Mouse (Mus musculus) embryo, embryonic 10 days (tissue): ENCODE measurements around the gene Lgals7.
A peak's percentile ranks its signal among the peaks of the same experiment; 100 is the strongest.

Experiments used
- DNase-seq: peaks from one replicate; pipeline ENCODE4 v3.0.0-alpha.2; 2015; ENCODE audit warnings: low spot score

The Lgals7 gene

GRCm38 (mm10) chr7:28863540-28863939 lies at the start of gene Lgals7:
Gene Lgals7, plus strand, starts transcription at chr7:28863853.
- no peak for DNase-seq

GRCm38 (mm10) chr7:28814306-28815034 lies 49.2 kb upstream of the Lgals7 start:
- no peak for DNase-seq

- DNase-seq = no peak
Measured at GRCm38 (mm10) chr7:28815230-28815629, 48.4 kb upstream of the Lgals7 start.

- peak; percentile 8 for DNase-seq
Measured at GRCm38 (mm10) chr7:28816201-28816600, 47.5 kb upstream of the Lgals7 start.

- peak; percentile 9 for DNase-seq
Measured at GRCm38 (mm10) chr7:28816920-28817319, 46.7 kb upstream of the Lgals7 start.

- DNase-seq = peak; percentile 24
Measured at GRCm38 (mm10) chr7:28817524-28817923, 46.1 kb upstream of the Lgals7 start.

GRCm38 (mm10) chr7:28817957-28818356 lies 45.7 kb upstream of the Lgals7 start:
- no peak for DNase-seq

- DNase-seq = no peak
Measured at GRCm38 (mm10) chr7:28818436-28818835, 45.2 kb upstream of the Lgals7 start.

- DNase-seq = no peak
Measured at GRCm38 (mm10) chr7:28818861-28819452, 44.7 kb upstream of the Lgals7 start.

- no peak for DNase-seq
Measured at GRCm38 (mm10) chr7:28819571-28819970, 44.1 kb upstream of the Lgals7 start.

GRCm38 (mm10) chr7:28820358-28821260 lies 43.0 kb upstream of the Lgals7 start:
- DNase-seq = peak; percentile 80

GRCm38 (mm10) chr7:28821261-28821831 lies 42.3 kb upstream of the Lgals7 start:
- no peak for DNase-seq

- no peak for DNase-seq
Measured at GRCm38 (mm10) chr7:28822556-28822955, 41.1 kb upstream of the Lgals7 start.

GRCm38 (mm10) chr7:28822993-28823903 lies 40.4 kb upstream of the Lgals7 start:
- peak; percentile 15 for DNase-seq

GRCm38 (mm10) chr7:28823932-28824331 lies 39.7 kb upstream of the Lgals7 start:
- no peak for DNase-seq

GRCm38 (mm10) chr7:28824941-28825685 lies 38.5 kb upstream of the Lgals7 start, which contains the start of gene Ech1:
Gene Ech1, plus strand, starts transcription at chr7:28825217.
- DNase-seq = peak; percentile 97

GRCm38 (mm10) chr7:28825686-28826401 lies 37.8 kb upstream of the Lgals7 start:
- peak; percentile 25 for DNase-seq

- DNase-seq = no peak
Measured at GRCm38 (mm10) chr7:28826402-28826772, 37.3 kb upstream of the Lgals7 start.

GRCm38 (mm10) chr7:28827338-28827737 lies 36.3 kb upstream of the Lgals7 start:
- no peak for DNase-seq

- DNase-seq = no peak
Measured at GRCm38 (mm10) chr7:28829821-28830220, 33.8 kb upstream of the Lgals7 start.
